Mouse (Mus musculus): ENCODE measurements around the gene Ankrd23. TPM values are rescaled to one million over a fixed set of nuclear protein-coding genes. Genes with fewer than 3 reads are reported as not detected.

The Ankrd23 gene
- total and polyA plus RNA-seq, 3 experiments = 2.9 to 3.7 TPM; not detected in 1

- no peaks in the 10 kb centered on the region for H3K9me3 ChIP-seq (replicated peaks; ENCODE audit: insufficient read depth, low read length)
- no peak overlapping the region for H3K27ac ChIP-seq (ENCODE audit: control insufficient read depth, low read depth, low read length)
- H3K27me3 ChIP-seq (ENCODE audit: control insufficient read depth in 1 of 2, insufficient read depth in 2 of 2, low read length in 2 of 2) = peaks cover 13% of the 10 kb centered on the region in 2 experiments
- H3K36me3 ChIP-seq (ENCODE audit: control insufficient read depth in 1 of 2, insufficient read depth in 2 of 2, low read length in 2 of 2) = no peaks in the 10 kb centered on the region
- H3K4me1 ChIP-seq (ENCODE audit: control insufficient read depth in 1 of 2, insufficient read depth in 2 of 2, low read length in 2 of 2) = no peaks in the 10 kb centered on the region; a peak in 1 of 4 replicates
- no peak overlapping the region for H3K9ac ChIP-seq (ENCODE audit: control insufficient read depth, low read depth, low read length, poor library complexity, severe bottlenecking)
- H3K79me2 ChIP-seq (ENCODE audit: control insufficient read depth, insufficient read depth, low read length, poor library complexity) = no peaks in the 10 kb centered on the region; the same call in 1 of the 2 replicates
- no peak for DNase-seq (ENCODE audit: low read depth, low spot score)
- H3K4me3 ChIP-seq (ENCODE audit: control insufficient read depth in 1 of 2, insufficient read depth in 1 of 2, low read depth in 2 of 2, low read length in 2 of 2) = no peak overlapping the region
- TF ChIP-seq HCFC1 (IDR thresholded peaks at IDR 0.05; ENCODE audit: low read depth, low read length) (no peak), MAX (IDR thresholded peaks at IDR 0.05; ENCODE audit: low read length) (no peak), RCOR1 (IDR thresholded peaks at IDR 0.05; ENCODE audit: low read depth, low read length) (no peak), E2F4 (IDR thresholded peaks at IDR 0.05; ENCODE audit: borderline replicate concordance, low read depth, low read length) (no peak), USF1 (IDR thresholded peaks at IDR 0.05; ENCODE audit: low read depth, low read length) (no peak), MEF2A (IDR thresholded peaks at IDR 0.05; ENCODE audit: extremely low read depth, insufficient replicate concordance, low read depth, low read length, poor library complexity, severe bottlenecking) (no peak), TCF12 (IDR thresholded peaks at IDR 0.05; ENCODE audit: low read depth, low read length) (no peak), MYB (IDR thresholded peaks at IDR 0.05; ENCODE audit: low read depth, low read length) (no peak), USF2 (IDR thresholded peaks at IDR 0.05; ENCODE audit: borderline replicate concordance in 1 of 2, insufficient read depth in 1 of 2, low read depth in 1 of 2, low read length in 2 of 2) (no peak), POLR2AphosphoS5 (IDR thresholded peaks at IDR 0.05; ENCODE audit: borderline replicate concordance, low read depth, low read length) (no peak), EP300 (IDR thresholded peaks at IDR 0.05; ENCODE audit: low read depth in 1 of 2, low read length in 2 of 2) (no peak), CTCF (IDR thresholded peaks at IDR 0.05 in 2 of 3, conservative IDR thresholded peaks at IDR 0.05 in 1 of 3; ENCODE audit: control insufficient read depth in 1 of 3, insufficient read depth in 1 of 3, low read depth in 2 of 3, low read length in 3 of 3, poor library complexity in 1 of 3, severe bottlenecking in 1 of 3) (no peak)
These were observed 18.1 kb upstream of the Ankrd23 start for GRCm38 (mm10) chr1:36554633-36555399.

- Histone ChIP-seq H3K9ac (ENCODE audit: control insufficient read depth, low read depth, low read length, poor library complexity, severe bottlenecking) (no peak overlapping the region), H3K9me3 (replicated peaks; ENCODE audit: insufficient read depth, low read length) (no peaks in the 10 kb centered on the region), H3K4me3 (ENCODE audit: control insufficient read depth in 1 of 2, insufficient read depth in 1 of 2, low read depth in 2 of 2, low read length in 2 of 2) (no peak overlapping the region), H3K79me2 (ENCODE audit: control insufficient read depth, insufficient read depth, low read length, poor library complexity) (no peaks in the 10 kb centered on the region; the same call in 1 of the 2 replicates), H3K36me3 (ENCODE audit: control insufficient read depth in 1 of 2, insufficient read depth in 2 of 2, low read length in 2 of 2) (no peaks in the 10 kb centered on the region), H3K27me3 (ENCODE audit: control insufficient read depth in 1 of 2, insufficient read depth in 2 of 2, low read length in 2 of 2) (peaks cover 0 to under 1% of the 10 kb centered on the region in 2 experiments; a peak in 2 of 4 replicates), H3K4me1 (ENCODE audit: control insufficient read depth in 1 of 2, insufficient read depth in 2 of 2, low read length in 2 of 2) (peaks cover 0 to 1% of the 10 kb centered on the region in 2 experiments; a peak in 2 of 4 replicates), H3K27ac (ENCODE audit: control insufficient read depth, low read depth, low read length) (no peak overlapping the region)
- no peak for DNase-seq (ENCODE audit: low read depth, low spot score)
- TF ChIP-seq MYC (IDR thresholded peaks at IDR 0.05; ENCODE audit: low read depth, low read length) (no peak), NELFE (IDR thresholded peaks at IDR 0.05; ENCODE audit: low read depth, low read length) (no peak), TCF12 (IDR thresholded peaks at IDR 0.05; ENCODE audit: low read depth, low read length) (no peak), MEF2A (IDR thresholded peaks at IDR 0.05; ENCODE audit: extremely low read depth, insufficient replicate concordance, low read depth, low read length, poor library complexity, severe bottlenecking) (no peak), TBP (IDR thresholded peaks at IDR 0.05; ENCODE audit: low read depth, low read length) (no peak), POLR2A (IDR thresholded peaks at IDR 0.05; ENCODE audit: control insufficient read depth in 1 of 2, insufficient read depth in 1 of 2, low read depth in 1 of 2, low read length in 2 of 2, poor library complexity in 1 of 2) (no peak), MXI1 (IDR thresholded peaks at IDR 0.05; ENCODE audit: low read depth, low read length) (no peak), NRF1 (IDR thresholded peaks at IDR 0.05; ENCODE audit: insufficient read depth, low read depth, low read length, poor library complexity, severe bottlenecking) (no peak), ETS1 (IDR thresholded peaks at IDR 0.05; ENCODE audit: low read depth, low read length) (no peak), ZC3H11A (IDR thresholded peaks at IDR 0.05; ENCODE audit: low read depth, low read length) (no peak)
These were observed 15.8 kb upstream of the Ankrd23 start for GRCm38 (mm10) chr1:36552506-36552905.

All from MEL (cell line).